Mouse (Mus musculus) spleen, adult 2 months (tissue): ENCODE measurements around the gene Dgcr2.

Experiments
- CTCF ChIP-seq: fragments of 200-500 bp; IDR thresholded peaks from 2 replicates; pipeline ENCODE4 v1.5.1; 2011; ENCODE audit warnings: mild to moderate bottlenecking, inconsistent platforms; ENCODE audit not compliant: insufficient read depth, insufficient read length, insufficient replicate concordance; ENCODE audit errors: extremely low read depth
- POLR2A ChIP-seq: fragments of 200-500 bp; IDR thresholded peaks from 2 replicates; pipeline ENCODE4 v1.6.1; 2011; ENCODE audit warnings: low read depth, low read length, inconsistent platforms

DNA sequence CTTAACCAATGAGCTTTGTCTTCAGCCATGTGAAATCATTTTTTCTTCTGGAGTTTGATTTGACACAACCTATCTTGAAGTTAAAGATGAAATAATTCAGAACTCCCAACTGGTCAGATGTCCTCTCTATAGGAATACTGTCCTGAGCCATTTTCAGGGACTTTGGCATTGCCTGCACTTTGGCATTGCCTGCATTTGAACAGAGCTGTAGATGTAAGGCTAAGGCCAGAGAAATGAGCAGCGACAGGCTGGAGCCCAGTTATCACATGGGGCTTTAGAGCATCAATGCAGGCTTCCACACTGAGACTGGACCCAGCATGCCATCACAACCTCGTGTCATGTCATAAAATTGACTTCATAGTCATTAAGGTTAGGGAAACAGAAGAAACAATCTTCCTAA, 45.1 kb downstream of the Dgcr2 start:
- TF ChIP-seq CTCF (no peak), POLR2A (no peak)
